Mouse (Mus musculus): ENCODE data around the gene Bhmt2. TPM values are rescaled to one million over a fixed set of nuclear protein-coding genes. Genes with fewer than 3 reads are reported as not detected.

Bhmt2 gene
- total RNA-seq (2021) = not detected

DNA sequence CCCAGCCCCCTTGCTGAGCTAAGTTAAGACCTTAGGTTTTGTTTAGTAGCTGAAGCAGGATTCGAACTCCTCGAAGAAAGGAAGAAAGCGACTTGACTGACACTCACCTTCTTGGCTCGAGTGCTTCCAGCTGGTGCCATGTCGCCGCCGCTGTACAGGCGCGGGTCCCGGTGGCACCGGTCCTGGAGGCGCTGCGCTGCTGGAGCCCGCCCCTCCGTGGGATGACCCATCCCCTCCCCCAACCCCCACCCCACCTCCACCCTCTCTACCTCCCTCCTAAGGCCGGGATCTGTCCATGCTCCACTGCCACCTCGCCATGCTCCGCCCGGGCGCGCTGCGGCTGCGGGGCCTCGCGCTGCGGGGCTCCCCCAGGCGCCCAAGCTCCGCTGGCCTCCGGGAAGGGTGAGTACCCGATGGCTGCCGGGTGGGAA lies at the start of gene Bhmt2, which contains the start of gene Dmgdh:
Gene Bhmt2 (minus strand): TSS at position 172 of the 431 bp plus-strand sequence.
Gene Dmgdh (plus strand): TSS at position 303 of the 431 bp plus-strand sequence.
- intact Hi-C loops (cut with DNase I) = no loop called here
- DNase-seq (ENCODE audit: low spot score) = no peak

GRCm38 (mm10) chr13:93723455-93723854 lies 49.4 kb upstream of the Bhmt2 start:
- intact Hi-C loops (cut with DNase I) = loop anchor here (10.0 kb wide), 1 partner anchor 639 kb away; no protein-coding TSS in a partner anchor
- DNase-seq (ENCODE audit: low spot score) = no peak

DNA sequence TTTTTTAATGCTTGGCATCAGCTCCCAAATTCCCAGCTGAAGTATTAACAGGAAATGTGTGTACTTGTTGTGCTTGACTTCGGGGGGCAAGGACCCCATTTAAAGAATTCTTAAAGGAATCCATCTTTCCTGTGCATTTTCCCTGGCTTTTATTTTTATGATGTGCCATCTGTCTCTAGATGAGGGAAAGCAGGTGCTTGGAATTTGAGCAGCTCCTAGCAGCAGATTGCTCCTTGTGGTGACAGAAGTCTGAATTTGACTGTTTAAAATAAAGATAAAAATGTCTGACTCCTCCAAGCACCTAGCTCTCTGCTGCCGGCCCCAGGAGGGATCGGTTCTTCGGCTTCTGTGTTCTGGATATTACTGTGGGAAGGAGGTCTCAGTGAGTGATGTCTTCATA lies 47.8 kb upstream of the Bhmt2 start:
- DNase-seq (ENCODE audit: low spot score) = no peak
- intact Hi-C loops (cut with DNase I) = loop anchor here (10.0 kb wide), 1 partner anchor 637 kb away; no protein-coding TSS in a partner anchor

- intact Hi-C loops (cut with DNase I) = loop anchor here (2.0 to 10.0 kb wide), 5 partner anchors 107 to 968 kb away; no protein-coding TSS in a partner anchor
- DNase-seq (ENCODE audit: low spot score) = no peak
Observed at GRCm38 (mm10) chr13:93718948-93719347, 44.8 kb upstream of the Bhmt2 start.

DNA sequence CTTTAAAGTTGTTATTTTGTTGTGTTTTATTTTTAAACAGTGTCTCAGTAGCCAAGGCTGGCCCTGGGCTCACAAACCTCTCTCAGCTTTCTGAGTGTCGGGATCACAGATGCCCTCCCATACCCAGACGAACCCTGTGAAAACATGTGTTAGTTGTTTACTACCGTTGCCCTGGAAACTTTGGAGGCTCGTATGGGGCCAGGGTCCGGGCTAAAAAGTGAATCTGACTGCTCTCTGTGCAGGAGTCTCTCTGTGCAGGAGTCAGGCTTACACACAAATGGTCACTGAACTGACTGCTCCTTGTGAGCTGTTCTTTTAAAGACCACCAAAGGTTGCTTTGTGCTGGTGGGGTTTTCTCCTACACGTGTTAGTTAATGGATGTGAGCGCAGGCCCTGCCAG lies 43.0 kb upstream of the Bhmt2 start:
- DNase-seq (ENCODE audit: low spot score) = no peak
- intact Hi-C loops (cut with DNase I) = loop anchor here (5.0 to 10.0 kb wide), 4 partner anchors 105 to 730 kb away; no protein-coding TSS in a partner anchor

DNA sequence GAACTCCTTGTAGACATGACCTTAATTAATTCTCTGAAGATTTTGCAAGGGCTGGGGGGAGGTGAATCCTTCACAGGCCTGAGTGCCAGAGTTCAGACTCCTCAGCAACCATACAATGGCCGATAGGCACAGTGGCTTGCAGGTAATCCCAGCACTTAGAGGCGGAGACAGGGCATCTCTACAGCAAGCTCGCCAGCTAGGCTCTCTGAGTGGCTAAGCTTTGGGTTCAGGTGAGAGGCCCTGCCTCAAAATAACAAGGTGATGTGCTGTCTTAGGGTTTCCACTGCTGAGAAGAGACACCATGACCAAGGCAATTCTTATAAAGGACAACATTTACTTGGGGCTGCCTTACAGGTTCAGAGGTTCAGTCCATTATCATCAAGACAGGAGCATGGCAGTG lies 39.7 kb upstream of the Bhmt2 start:
- no peak for DNase-seq (ENCODE audit: low spot score)

DNA sequence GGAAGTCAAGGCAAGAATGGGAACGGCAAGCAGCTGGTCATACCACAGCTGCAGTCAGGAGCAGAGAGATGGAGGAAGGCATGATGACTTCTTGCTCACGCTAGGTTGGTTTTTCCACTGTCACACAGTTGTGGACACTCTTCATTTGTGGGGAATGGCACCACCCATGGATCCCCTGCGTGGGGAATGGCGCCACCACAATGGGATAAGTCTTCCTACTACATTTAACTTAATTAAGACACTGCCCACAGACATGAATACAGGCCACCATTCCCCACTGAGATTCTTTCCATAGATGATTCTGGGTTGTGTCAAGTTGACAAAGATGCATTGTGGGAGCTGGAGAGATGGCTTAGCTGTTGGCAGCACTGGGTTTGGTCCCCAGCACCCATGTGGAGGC lies 38.3 kb upstream of the Bhmt2 start:
- DNase-seq (ENCODE audit: low spot score) = no peak
- intact Hi-C loops (cut with DNase I) = loop anchor here (10.0 kb wide), 1 partner anchor 368 kb away; no protein-coding TSS in a partner anchor

More for the DNA sequence above, 39.7 kb upstream of the Bhmt2 start:
- intact Hi-C loops (cut with DNase I) = loop anchor here (10.0 kb wide), 1 partner anchor 369 kb away; no protein-coding TSS in a partner anchor

DNA sequence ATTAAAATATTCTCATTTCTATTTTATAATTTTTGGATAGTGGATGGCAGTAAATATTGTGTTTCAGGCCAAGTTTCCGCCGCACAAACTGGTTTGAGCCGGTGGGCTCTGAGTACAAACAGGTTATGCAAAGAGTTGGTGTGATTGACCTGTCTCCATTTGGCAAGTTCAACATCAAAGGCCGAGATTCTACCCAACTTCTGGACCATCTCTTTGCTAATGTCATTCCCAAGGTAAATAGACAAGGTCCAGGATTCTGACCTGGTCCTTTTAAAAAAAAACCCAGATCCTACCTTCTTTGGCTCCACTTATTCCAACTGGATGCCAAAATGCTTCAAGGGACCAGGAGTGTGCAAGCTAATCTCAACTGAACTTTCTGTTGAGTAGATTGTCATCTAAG lies 37.1 kb upstream of the Bhmt2 start:
- intact Hi-C loops (cut with DNase I) = loop anchor here (10.0 kb wide), 1 partner anchor 366 kb away; no protein-coding TSS in a partner anchor
- DNase-seq (ENCODE audit: low spot score) = no peak

GRCm38 (mm10) chr13:93710325-93710724 lies 36.2 kb upstream of the Bhmt2 start:
- no peak for DNase-seq (ENCODE audit: low spot score)
- intact Hi-C loops (cut with DNase I) = loop anchor here (10.0 kb wide), 1 partner anchor 366 kb away; no protein-coding TSS in a partner anchor

DNA sequence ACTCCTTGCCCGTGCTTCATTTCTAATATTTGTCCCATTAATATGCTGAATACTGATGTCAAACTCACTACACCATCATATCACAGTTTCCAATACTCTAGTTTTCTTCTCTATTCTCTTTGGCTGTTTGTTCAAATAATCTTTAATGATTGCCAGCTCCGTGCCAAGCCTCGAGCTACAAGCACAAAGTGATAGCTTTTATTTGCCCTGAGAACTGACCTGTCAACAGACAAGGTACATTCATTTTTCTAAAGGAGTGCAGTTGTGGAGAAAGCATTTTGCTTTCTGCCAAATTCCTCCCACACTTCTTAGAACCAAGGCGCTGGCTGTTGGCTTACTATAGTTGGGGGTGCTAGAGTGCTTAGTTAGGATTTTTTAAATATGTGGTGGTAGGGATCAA lies 33.2 kb upstream of the Bhmt2 start:
- DNase-seq (ENCODE audit: low spot score) = no peak
- intact Hi-C loops (cut with DNase I) = no loop called here

DNA sequence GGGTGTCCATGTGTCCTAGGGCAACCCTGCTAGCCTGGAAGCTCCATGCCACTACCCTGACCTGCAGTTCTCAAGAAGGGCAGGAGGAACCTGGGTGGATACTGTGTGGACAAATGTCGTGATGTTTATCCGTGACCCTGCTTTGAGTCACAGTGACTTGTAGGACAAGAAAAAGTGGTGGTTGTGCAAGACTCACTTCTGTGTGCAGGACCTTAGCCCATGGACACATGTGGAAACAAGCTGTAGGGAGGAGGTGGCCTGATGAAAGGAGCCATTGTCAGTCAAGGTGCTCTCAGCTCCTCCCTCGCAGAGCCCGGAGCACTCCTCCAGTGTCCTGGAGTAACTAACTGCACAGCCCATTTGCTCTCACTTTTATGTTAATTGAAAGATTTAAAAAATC lies 31.6 kb upstream of the Bhmt2 start:
- intact Hi-C loops (cut with DNase I) = no loop called here

DNA sequence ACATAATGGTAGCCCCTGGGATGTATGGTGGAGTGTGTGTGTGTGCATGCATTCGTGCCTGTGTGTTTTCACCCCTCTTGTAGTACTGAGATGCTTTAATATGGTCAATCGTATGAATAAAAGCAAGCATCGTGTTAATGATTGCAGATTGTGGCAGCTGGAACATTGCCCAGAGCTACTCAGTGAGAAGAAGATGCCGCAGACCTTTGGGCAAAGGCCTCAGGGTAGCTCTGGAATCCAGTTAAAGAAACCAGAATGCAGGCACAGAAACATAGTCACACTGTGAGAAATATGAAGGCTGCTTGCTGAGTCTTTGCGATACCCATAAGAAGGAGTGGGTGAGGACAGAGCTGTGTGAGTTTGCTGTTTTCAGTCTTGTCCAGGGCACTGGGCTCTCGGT lies 24.8 kb upstream of the Bhmt2 start:
- DNase-seq (ENCODE audit: low spot score) = no peak
- intact Hi-C loops (cut with DNase I) = no loop called here

More for the DNA sequence above, 31.6 kb upstream of the Bhmt2 start:
- DNase-seq (ENCODE audit: low spot score) = no peak

DNA sequence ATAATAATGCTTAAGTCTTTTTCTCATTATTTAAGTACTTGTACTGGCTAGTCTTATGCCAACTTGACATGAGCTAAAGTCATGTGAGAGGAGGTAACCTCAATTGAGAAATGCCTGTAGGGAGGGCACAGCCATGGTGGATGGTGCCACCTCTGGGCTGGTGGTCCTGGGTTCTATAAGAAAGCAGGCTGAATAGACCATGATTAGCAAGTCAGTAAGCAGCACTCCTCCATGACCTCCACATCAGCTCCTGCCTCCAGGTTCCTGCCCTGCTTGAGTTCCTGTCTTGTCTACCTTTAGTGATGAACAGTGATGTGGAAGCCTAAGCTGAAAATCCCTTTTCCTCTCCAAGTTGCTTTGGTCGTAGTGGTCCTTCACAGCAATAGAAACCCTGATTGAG lies 16.7 kb upstream of the Bhmt2 start:
- intact Hi-C loops (cut with DNase I) = no loop called here

DNA sequence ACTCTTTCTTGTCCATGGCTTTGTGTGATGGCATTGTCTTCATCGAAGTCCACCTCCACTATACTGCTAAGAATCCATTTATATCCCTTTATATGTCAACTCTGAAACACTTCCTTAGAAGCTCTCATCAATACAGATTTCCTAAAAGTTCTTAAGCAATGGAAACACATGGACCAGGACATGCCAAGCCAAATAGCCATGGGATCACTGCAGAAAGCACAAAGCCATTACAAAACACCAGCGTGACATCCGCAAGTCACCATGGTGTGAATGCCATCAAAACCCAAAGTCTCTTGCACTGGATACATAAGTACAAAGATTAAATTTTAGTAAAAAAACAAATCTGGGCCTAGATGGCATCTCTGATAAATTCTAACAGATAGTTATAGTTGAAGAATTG lies 15.5 kb upstream of the Bhmt2 start:
- DNase-seq (ENCODE audit: low spot score) = no peak
- intact Hi-C loops (cut with DNase I) = no loop called here

More for the DNA sequence above, 16.7 kb upstream of the Bhmt2 start:
- no peak for DNase-seq (ENCODE audit: low spot score)

DNA sequence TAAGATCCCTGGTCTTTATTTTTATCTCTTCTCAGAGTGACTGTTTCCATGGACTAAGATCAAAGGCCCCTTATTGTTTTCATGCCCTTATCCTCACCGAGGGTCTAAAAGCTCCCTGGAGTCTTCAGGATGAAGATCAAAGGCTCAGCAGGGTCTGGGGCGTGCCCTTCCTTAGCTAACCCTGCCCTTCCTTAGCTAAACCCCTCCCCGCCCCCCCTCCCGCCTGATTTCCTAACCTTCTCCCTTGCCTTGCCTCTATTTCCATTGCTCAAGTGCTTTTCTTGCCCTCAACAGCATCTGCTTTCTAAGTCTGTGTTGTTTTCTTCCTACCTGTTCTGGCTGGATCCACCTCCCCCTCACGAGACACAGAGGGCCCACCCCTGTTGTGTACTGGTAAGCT lies 13.2 kb upstream of the Bhmt2 start:
- no peak for DNase-seq (ENCODE audit: low spot score)
- intact Hi-C loops (cut with DNase I) = no loop called here

DNA sequence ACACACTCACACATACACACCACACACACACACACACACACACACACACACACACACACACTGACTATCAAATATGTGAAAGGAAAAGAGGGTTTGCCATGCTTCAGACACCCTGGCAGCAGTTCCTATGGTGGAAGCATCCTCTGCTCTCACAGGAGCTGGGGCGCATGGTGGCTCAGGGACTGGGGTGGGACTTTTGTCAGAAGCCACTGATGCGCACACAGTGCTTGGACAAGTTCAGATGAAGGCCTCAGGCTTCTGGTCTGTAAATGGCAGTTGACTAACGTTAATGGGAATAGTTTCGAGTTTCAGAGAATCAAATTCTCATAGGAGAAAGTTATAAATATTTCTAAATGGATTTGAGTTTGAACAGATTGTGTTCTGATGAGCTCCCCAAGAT lies 11.1 kb upstream of the Bhmt2 start:
- intact Hi-C loops (cut with DNase I) = no loop called here
- DNase-seq (ENCODE audit: low spot score) = no peak

- no peak for DNase-seq (ENCODE audit: low spot score)
- intact Hi-C loops (cut with DNase I) = no loop called here
Observed at GRCm38 (mm10) chr13:93683336-93683735, 9.2 kb upstream of the Bhmt2 start.

DNA sequence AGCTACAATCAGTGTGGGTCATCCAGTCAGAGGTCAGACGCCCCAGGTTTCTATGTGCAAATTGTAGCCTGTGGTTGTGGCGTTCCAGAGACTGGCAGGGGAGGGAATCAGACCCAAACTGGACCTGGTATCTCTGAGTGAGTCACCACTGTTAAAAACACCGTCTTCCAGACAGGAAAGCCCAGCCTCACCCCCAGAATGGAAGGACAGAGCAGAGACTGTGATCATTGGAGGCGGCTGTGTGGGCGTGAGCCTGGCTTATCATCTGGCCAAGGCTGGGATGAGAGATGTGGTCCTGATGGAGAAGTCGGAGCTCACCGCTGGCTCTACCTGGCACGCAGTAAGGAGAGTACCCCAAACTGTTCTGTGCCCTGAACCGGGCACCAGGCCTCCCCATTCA lies 2.8 kb upstream of the Bhmt2 start:
- no peak for DNase-seq (ENCODE audit: low spot score)
- intact Hi-C loops (cut with DNase I) = no loop called here

- DNase-seq (ENCODE audit: low spot score) = no peak
- intact Hi-C loops (cut with DNase I) = no loop called here
Observed at GRCm38 (mm10) chr13:93673296-93673695, 806 bp downstream of the Bhmt2 start.

- intact Hi-C loops (cut with DNase I) = no loop called here
- no peak for DNase-seq (ENCODE audit: low spot score)
Observed at GRCm38 (mm10) chr13:93672371-93672770, 1.7 kb downstream of the Bhmt2 start.

- intact Hi-C loops (cut with DNase I) = no loop called here
- DNase-seq (ENCODE audit: low spot score) = no peak
Observed at GRCm38 (mm10) chr13:93667586-93667985, 6.5 kb downstream of the Bhmt2 start.

DNA sequence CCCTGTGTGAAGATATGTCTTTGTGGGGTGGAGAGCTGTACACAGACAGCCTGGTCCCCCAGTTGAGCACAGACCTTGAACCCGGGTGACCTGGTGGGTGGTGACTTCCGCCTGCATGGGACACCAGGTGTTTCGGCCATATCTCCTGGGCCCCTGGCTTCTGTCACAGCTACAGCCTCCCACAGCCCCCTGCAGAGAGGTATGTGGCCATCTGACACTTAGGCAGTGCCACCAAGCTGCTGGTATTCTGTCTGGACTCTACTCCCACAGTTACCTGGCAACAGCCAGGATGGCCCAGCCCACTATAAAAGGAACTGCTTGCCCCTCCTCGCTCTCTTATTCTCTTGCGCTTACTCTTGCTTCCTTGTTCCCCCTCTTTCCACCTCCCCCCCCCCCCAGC lies 16.2 kb downstream of the Bhmt2 start:
- intact Hi-C loops (cut with DNase I) = no loop called here
- DNase-seq (ENCODE audit: low spot score) = no peak

Measured in heart, postnatal 25 days (tissue).